Mouse (Mus musculus) granulocyte monocyte progenitor cell, adult 5-6 weeks (primary cell): Measurements from ENCODE around the gene Tjap1. TPM values are rescaled to one million over a fixed set of nuclear protein-coding genes. Genes with fewer than 3 reads are reported as not detected.
A peak's percentile ranks its signal among the peaks of the same experiment; 100 is the strongest.

Experiments
- ATAC-seq: replicated peaks from 2 replicates; pipeline ENCODE4 v1.8.0; 2016; ENCODE audit warnings: mild to moderate bottlenecking, moderate TSS enrichment, inconsistent platforms; ENCODE audit not compliant: poor library complexity, severe bottlenecking
- total RNA-seq, 2 experiments: library from RNA; stranded (forward) in 1 of 2; stranded (reverse) in 1 of 2; fragments of 200-712, 200-1000 nt in 1 of 2; fragments of >200 nt in 1 of 2; fragmentation: Nextera tagmentation in 1 of 2; gene quantifications; 2 replicates each; pipeline ENCODE4 v1.2.3; 2014 to 2017

The Tjap1 gene
- total RNA-seq, 2 experiments from 2014 or later = 15.6 to 37.8 TPM

DNA sequence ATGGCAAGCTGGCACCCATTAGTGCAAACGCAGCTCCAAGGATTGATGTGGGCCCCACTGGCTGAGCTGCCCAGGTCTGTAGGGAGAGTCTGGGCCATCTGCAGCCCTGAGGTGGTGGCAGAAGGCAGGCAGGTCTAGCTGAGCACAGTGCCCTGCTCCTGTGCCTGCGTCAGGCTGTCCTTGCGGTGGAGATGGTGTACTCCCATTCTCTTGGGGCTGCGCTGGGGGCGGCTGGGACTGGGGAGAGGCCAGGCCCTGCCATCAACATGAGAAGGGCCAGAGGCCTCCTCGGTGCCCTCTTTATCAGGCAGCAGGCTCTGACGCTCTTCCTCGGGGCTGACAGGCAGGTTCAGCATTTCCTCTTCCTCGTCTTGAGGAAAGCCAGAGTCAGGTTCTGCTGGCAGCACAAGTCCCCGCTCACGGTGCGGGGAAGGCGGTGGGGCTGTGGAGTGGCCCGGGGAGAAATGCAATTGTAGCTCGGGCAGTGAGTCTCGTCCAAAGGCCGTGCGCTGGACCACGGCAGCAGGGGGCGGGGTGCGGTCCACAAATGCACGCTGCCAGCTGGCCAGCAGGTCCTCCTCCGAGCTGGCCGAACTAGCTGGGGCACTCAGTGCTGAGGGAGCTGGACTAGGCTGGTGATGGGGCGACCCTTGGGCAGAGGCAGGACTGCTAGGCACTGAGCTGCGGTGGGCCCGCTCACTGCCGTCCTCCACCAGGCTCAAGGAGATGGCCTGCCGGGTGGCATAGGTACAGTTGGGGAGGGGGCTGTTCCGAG is 24.4 kb downstream of the Tjap1 start:
- no peak for ATAC-seq

GRCm38 (mm10) chr17:46255147-46255546 is 27.7 kb downstream of the Tjap1 start:
- no peak for ATAC-seq

DNA sequence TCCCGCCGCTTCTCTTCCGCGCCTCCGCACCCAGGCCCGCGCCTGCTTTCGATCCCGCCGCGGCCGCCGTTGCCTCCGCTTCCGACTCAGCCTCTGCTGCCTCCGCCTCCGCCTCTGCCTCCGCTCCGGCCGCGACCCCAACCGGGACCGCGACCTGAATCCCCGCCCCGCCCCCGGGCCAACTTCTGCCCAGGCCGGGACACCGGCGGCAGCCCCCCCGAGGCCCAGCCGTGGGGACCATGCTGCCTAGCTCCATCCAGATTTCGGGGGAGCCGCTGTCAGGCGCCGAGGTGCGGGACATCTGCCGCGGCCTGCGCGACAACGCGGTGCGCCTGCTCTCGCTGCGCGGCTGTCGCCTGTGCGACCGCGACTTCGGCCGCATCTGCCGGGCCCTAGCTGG is 28.7 kb downstream of the Tjap1 start:
- no peak for ATAC-seq

- peak; percentile 84 for ATAC-seq
Measured at GRCm38 (mm10) chr17:46253452-46254084, 29.3 kb downstream of the Tjap1 start, which contains the start of gene Lrrc73. Gene Lrrc73, plus strand, starts transcription at chr17:46253531.

DNA sequence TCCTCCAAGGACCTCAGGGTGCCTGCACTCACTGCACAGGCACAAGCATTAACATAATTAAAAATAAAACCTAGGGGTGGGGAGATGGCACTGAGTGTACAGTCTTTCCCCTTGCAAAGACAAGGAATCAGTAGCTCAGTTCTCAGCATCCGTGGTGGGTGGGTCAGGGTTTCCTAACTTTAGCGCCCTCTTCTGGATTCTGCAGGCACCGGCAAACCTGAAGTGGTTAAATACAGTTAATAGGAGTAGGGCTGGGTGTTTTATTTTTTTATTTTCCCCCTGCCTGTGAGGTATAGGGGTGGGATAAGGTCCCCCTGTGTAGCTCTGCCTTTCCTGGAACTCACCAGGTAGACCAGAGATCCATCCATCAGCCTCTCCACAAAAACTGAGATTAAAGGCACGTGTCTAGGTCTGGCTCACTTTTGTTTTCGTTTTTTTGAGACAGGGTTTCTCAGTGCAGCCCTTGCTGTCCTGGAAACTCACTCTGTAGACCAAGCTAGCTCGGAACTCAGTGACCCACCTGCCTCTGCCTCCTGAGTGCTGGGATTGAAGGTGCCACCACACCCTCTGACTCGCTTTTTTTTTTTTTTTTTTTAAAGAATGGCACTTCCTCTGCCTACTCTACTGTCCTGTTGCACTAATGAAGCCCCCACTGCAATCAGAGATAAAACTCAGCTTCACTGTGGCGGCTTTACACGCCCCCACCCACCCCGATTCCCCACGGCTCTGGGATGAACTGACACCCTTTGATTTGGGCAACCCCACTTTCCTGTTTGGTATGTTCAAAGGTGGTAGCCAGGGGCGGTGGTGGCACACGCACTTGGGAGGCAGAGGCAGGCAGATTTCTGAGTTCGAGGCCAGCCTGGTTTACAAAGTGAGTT is 30.0 kb downstream of the Tjap1 start:
- ATAC-seq = 0 out of 2 replicates have a peak, but pooled peaks have one; percentile 10

DNA sequence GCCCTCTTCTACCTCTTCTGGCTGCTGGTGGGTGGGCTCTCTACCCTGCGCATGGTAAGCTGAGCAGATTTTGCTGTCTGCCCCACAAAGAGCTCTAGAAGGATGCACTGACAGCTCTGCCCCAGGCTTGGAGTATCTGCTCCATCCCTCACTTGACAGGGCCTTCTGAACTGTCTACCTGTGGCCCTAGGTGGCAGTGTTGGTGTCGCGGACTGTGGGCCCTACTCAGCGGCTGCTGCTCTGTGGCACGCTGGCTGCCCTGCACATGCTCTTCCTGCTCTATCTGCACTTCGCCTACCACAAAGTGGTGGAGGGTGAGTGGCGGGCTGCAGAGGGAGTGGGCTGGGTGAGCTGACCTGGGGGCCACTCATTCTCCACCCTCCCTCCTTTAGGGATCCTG is 31.7 kb downstream of the Tjap1 start:
- no peak for ATAC-seq

GRCm38 (mm10) chr17:46248189-46248522 is 34.7 kb downstream of the Tjap1 start:
- ATAC-seq = no peak

- peak; percentile 87 for ATAC-seq
Measured at GRCm38 (mm10) chr17:46247512-46248188, 35.2 kb downstream of the Tjap1 start, which contains the start of the genes Polr1c and Yipf3. Gene Polr1c, minus strand, starts transcription at chr17:46248054. Gene Yipf3, plus strand, starts transcription at chr17:46248080.

- ATAC-seq = no peak
Measured at GRCm38 (mm10) chr17:46244579-46244978, 38.2 kb downstream of the Tjap1 start.

- no peak for ATAC-seq
Measured at GRCm38 (mm10) chr17:46243624-46244023, 39.2 kb downstream of the Tjap1 start.

- ATAC-seq = no peak
Measured at GRCm38 (mm10) chr17:46242993-46243392, 39.8 kb downstream of the Tjap1 start.

- ATAC-seq = no peak
Measured at GRCm38 (mm10) chr17:46242274-46242673, 40.6 kb downstream of the Tjap1 start.

- ATAC-seq = no peak
Measured at GRCm38 (mm10) chr17:46241471-46241870, 41.4 kb downstream of the Tjap1 start.

- no peak for ATAC-seq
Measured at GRCm38 (mm10) chr17:46239516-46240114, 43.2 kb downstream of the Tjap1 start.

GRCm38 (mm10) chr17:46237480-46237879 is 45.3 kb downstream of the Tjap1 start:
- no peak for ATAC-seq

GRCm38 (mm10) chr17:46237079-46237478 is 45.7 kb downstream of the Tjap1 start:
- ATAC-seq = no peak

- ATAC-seq = no peak
Measured at GRCm38 (mm10) chr17:46236067-46236466, 46.8 kb downstream of the Tjap1 start.

DNA sequence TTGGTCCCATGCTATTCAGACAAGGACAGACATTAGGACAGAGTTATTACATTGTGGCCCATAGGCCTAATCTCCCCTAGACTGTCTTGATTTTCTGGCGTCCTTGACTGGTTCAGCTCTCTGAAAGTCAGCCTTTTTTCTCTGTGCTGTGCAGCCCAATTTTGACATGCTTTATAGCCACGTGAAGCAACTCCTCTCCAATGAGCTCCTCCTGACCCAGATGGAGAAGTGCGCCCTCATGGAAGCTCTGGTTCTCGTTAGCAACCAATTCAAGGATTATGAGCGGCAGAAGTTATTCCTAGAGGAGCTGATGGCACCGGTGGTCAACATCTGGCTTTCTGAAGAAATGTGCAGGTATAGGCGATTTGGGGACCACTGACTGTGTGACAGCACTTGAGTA is 55.2 kb downstream of the Tjap1 start:
- ATAC-seq = no peak

- no peak for ATAC-seq
Measured at GRCm38 (mm10) chr17:46221601-46222000, 61.2 kb downstream of the Tjap1 start.

DNA sequence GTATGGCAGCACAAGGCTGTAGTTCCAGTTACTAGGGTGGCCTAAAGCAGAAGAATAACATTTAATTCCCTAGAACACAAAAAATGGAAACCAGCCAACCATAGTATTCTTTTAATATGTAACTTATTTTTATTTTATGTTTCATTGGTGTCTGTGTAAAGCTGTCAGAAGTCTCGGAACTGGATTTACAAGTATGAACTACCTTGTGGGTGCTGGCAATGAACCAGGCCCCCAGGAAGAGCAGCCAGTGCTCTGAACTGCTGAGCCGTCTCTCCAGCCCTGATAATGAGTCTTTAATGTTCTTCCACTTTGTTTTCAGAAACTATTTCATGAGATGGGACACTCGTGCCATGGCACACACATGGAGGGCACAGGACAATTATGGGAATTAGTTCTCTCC is 72.3 kb downstream of the Tjap1 start:
- no peak for ATAC-seq
